Mouse (Mus musculus) gastrocnemius, adult 2 months (tissue): ENCODE data around the gene Gm20388. TPM values are rescaled to one million over a fixed set of nuclear protein-coding genes. Genes with fewer than 3 reads are reported as not detected.

Source experiments
- DNase-seq: peaks from one replicate; pipeline ENCODE4 v3.0.0; 2022
- H3K27ac ChIP-seq: fragments of 200-600 bp; 2 replicates; pipeline ENCODE4 v1.8.1; 2022; ENCODE audit warnings: mild to moderate bottlenecking
- H3K4me3 ChIP-seq: fragments of 200-600 bp; 2 replicates; pipeline ENCODE4 v1.8.1; 2022; ENCODE audit warnings: mild to moderate bottlenecking, moderate library complexity
- CTCF ChIP-seq: fragments of 200-600 bp; IDR thresholded peaks from 2 replicates; pipeline ENCODE4 v1.8.1; 2022; ENCODE audit warnings: antibody characterized with exemption, mild to moderate bottlenecking, moderate library complexity
- intact Hi-C: fragments of 180-260 bp; cut with DNase I; formaldehyde crosslinking; loops from one replicate; pipeline ENCODE4 v1.15.1; 2025
- total RNA-seq, 2 experiments: library from RNA; stranded (reverse); gene quantifications; 2 replicates each; pipeline ENCODE4 v1.2.3; 2021

Gm20388 gene
- total RNA-seq, 2 experiments from 2014 or later = 6.1 to 15.0 TPM

DNA sequence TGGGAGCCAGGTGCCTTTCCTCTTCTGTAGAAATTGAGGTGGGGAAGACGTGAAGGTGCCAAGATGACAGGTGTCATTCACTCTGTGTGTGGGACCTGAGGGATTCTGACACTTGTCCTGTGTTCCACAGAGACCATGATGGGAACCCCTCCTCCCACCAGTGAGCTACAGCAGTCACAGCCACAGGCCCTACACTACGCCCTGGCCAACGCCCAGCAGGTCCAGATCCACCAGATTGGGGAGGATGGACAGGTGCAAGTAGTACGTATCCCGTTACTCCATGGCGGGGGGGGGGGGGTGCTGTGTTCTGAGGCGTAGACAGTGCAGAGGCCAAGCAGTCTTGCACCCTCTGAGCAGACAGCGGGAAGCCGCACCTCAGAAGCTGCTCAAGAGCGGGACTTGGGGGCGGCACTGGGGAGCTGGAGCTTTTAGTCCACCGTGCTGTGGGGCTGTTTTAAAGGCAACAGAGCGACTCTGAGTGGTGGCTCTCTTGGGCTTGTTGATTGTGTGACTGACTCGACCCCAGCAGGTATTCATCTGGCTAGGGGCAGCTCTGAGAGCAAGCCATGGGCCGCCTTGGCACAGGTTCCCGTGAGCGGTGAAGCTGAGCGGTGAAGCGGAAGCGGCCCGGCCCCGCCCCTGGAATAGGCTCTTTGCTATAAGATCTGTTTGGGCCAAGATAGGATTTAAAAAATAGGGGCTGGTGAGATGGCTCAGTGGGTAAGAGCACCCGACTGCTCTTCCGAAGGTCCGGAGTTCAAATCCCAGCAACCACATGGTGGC is 2095.0 kb downstream of the Gm20388 start:
- Histone ChIP-seq H3K4me3 (no peak overlapping the region), H3K27ac (peak overlapping the region; percentile 31; the same call in 1 of the 2 replicates)
- intact Hi-C loops = no loop called here
- TF ChIP-seq CTCF = no peak
- DNase-seq = peak; percentile 74

DNA sequence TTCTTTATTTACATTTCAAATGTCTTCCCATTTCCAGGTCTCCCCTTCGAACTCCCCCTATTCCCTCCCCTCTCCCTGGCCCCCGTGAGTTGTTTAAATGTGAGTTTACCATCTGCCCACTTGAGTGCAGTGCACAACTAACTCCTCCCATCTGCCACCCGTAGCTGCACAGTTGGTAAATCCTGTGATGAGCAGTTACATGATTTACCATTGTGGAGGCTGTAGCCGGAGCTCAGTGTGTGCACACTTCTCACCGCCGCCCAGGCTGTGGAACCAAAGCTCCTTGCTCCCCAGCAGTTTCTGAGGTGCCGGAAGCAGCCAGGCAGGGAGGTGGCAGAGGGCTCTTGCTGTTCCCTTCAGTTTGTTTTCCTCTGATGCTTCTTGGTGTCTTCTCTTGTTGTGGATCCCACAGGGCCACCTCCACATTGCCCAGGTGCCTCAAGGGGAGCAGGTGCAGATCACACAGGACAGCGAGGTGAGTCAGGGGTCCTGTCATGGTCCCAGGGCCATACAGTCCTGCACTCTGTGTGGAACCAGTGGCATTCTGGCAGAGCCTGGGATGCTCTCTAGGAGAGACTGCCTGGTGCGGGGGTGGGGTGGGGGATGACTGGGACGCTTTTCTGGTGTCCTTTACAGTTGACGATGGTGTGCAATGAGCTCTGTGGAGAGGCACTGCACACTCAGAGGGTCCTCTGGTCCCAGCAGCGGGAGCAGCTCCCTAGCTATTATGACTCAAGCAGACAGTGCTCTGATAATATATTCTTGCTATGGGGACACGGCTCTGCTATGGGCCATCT is 2096.2 kb downstream of the Gm20388 start:
- no peak overlapping the region for H3K27ac ChIP-seq
- H3K4me3 ChIP-seq = no peak overlapping the region
- intact Hi-C loops = no loop called here
- TF ChIP-seq CTCF = no peak
- DNase-seq = no peak

DNA sequence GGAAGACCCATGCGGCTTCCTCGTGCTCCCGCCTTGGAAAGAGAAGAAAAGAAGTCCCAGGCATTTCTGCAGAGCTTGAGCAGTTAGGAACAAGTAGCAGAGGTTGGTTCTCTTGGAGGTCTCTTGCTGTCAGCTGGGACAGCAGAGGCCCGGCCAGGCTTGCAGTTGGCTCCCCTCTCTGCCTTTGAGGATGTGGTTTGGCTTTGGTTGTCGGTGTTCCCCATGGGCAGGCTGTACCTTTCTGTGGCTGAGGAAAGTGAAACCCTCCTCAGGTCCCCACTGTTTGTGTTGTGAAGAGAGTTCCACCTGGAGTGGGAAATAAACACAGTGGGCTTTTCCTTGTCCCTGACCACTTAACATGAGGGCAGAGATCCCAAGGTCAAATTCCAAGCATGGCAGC is 2097.8 kb downstream of the Gm20388 start:
- intact Hi-C loops = no loop called here
- no peak for TF ChIP-seq CTCF

DNA sequence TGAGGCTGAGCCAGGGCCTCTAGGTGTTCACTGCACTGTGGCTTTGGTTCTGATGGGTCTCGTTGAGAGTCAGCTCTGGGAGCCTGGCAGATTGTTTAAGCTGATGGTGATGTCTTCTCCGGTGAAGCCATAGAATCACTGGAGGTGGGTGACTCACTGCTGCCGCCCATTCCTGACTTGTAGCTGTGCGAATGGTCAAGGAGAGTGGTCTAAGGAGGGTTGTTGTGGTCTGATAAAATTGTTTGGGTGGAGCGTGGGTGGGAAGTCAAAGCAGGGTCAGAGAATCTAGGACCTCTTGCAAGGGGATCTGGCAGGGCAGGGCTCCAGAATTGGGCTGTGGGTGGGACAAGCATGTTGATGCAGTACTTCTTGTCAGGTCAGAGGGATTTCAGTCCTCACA is 2100.0 kb downstream of the Gm20388 start:
- TF ChIP-seq CTCF = no peak
- no peak for DNase-seq
- intact Hi-C loops = no loop called here
- Histone ChIP-seq H3K27ac (no peak overlapping the region), H3K4me3 (no peak overlapping the region)

More for the DNA sequence above, 2097.8 kb downstream of the Gm20388 start:
- Histone ChIP-seq H3K27ac (no peak overlapping the region), H3K4me3 (no peak overlapping the region)
- no peak for DNase-seq

DNA sequence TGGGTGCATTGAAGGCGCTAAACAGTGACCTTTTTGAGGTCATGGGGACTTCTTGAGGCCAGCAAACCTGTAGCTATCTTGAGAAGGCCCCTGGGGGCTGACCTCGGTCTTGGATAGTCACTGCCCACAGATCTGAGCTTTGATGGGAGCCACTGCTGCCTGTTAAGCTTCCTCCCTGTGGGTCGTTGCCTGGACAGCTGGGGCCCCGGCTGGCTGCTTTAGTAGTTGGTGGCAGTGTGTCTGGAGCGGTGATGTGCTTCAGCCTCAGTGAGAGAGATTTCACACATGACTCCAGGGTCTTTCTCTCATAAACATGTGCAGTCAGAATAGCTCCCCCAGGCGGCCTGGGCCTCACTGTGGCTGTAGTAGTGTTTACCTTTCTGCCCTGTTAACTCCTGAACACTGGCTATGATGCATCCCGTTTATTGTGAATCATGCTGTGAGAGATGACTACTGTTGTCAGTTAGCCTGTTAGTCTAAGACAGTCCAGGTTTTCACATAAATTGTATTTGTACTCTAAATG is 2100.5 kb downstream of the Gm20388 start:
- no peak overlapping the region for H3K4me3 ChIP-seq
- TF ChIP-seq CTCF = no peak
- H3K27ac ChIP-seq = peak overlapping the region; percentile 43
- intact Hi-C loops = no loop called here
- DNase-seq = no peak

DNA sequence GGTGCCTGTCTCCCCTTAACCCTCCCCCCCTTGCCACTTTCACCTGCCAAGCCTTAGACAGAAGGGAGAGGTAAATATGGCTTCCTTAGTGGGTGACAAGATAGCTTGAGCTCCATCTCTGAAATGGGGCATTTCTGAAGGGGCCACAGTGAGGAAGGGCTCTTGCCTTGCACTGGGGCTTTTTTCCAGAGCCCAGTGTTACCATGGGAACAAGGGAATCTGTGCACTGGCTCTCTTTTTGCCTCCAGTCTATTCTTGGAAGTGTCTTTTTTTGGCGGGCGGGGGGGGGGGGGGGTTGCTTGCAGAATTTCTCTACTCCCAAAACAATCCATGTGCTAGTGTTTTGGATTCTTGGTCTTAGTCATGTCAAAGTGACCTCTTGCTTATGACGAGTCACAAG is 2104.0 kb downstream of the Gm20388 start:
- intact Hi-C loops = no loop called here

DNA sequence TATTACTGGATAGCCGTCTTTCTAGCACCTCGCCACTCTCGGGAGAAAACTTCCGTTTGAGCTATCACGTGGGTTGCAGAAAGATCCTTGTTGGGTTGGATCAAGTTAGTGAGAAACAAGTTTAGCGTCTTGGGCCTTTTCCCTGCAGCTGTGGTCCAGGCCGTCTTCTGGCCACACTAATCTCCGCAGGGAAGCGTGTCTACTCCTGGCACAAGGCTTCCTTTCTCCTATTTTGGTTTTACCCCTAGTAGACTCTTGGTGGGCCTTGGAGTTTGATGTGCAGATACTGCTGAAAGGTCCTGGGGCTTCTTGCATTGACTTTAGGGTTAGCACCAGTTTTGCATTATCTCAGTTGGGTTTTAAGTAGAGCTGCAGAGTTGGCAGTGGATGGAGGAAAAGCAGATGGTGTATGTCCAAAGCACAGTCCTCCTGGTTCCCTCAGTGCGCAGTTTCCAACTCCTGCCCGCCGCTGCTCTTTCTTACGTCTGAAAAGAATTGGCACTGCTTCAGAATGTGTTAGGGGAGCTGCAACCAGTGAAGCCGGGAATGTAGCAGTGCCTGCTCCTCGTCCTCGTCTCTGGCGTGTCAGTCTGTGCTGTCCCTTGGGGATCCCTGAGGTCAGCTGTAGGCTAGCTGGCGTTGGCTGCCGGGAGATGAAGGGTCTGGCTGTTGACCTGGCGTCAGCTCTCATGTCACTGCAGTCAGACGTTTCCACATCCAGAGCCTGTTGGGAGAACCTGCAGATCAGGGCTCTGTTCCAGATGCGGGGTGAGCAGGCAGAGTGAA is 2107.6 kb downstream of the Gm20388 start:
- peak; percentile 70 for DNase-seq
- Histone ChIP-seq H3K4me3 (no peak overlapping the region), H3K27ac (peak overlapping the region; percentile 4; the same call in 1 of the 2 replicates)
- intact Hi-C loops = no loop called here
- TF ChIP-seq CTCF = no peak

More for the DNA sequence above, 2104.0 kb downstream of the Gm20388 start:
- TF ChIP-seq CTCF = no peak
- H3K27ac ChIP-seq = no peak overlapping the region
- H3K4me3 ChIP-seq = no peak overlapping the region
- no peak for DNase-seq

DNA sequence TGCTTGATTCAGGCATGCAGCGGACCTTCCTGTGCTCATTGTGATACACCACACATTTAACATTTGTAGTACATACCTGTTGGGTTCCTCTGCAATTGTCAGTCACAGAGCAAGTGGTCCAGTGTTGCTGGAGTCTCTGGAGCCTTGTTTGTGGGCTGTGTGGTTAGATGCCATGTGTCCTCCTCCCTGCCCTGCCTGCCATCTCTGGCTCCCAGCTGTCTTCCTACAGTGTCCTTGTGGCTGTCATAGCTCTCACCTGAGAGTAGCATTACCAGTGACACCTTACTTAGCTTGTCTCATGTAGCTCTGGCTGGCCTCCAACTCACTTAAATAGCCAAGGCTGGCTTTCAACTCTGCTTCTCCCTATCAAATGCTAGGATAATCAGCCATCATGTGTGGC is 2108.5 kb downstream of the Gm20388 start:
- intact Hi-C loops = no loop called here
- Histone ChIP-seq H3K27ac (peak overlapping the region; percentile 35), H3K4me3 (no peak overlapping the region)
- TF ChIP-seq CTCF = no peak
- no peak for DNase-seq

DNA sequence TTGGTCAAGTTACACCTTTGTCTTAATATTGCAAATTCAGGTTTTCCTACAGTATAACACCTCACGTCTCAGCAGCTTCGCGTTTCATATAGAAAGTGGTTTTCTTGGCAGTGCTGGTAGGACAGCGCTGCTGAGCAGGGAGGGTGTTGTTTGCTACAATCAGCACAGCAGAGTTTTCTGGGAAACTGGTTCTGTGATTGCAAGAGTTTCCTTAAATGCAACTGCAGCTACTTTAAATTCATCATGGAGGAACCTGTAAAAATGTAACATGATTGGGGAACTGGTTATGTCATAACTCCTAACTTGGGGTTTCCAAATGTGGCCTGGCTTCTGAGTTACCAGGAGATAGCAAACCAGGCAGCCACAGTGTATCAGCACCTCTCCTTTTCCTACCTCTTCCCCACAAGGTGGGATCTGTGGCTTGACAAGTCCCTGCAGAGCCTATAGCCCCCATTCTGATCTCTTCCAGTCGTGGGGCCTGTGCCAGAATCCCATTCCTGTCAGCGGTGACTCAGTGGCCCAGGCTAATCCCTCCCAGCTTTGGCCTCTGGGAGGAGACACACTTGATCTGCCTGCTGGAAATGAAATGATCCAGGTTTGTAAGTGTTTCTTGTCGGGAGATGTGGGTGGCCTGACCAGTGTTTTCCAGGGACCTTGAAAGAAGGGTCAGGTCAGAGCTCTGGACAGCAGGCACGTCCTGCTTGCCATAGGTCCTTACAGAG is 2109.6 kb downstream of the Gm20388 start:
- Histone ChIP-seq H3K27ac (peak overlapping the region; percentile 51; the same call in 1 of the 2 replicates), H3K4me3 (no peak overlapping the region)
- DNase-seq = no peak
- TF ChIP-seq CTCF = no peak
- intact Hi-C loops = no loop called here

DNA sequence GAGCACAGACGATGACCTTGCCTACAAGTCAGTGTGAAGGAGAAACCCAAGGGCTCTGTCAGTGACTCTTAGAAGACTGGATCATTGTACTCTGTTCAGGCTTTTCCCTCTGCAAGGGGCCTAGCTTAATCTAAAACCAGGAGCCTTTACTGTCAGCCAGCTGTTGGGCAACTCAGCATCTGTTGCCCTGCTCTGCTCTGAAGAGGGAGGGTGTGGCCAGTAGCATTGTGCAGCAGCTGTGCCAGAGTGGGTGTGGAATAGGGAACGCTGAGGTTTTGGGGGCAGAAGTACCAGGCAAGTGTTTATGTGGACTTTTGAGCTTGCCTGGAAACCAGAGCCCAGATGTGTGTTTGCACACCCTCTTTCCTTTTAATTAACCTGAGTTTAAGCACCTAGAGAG is 2111.1 kb downstream of the Gm20388 start:
- no peak overlapping the region for H3K4me3 ChIP-seq
- peak; percentile 61 for DNase-seq
- intact Hi-C loops = no loop called here
- TF ChIP-seq CTCF = no peak
- peak overlapping the region; percentile 25 for H3K27ac ChIP-seq

DNA sequence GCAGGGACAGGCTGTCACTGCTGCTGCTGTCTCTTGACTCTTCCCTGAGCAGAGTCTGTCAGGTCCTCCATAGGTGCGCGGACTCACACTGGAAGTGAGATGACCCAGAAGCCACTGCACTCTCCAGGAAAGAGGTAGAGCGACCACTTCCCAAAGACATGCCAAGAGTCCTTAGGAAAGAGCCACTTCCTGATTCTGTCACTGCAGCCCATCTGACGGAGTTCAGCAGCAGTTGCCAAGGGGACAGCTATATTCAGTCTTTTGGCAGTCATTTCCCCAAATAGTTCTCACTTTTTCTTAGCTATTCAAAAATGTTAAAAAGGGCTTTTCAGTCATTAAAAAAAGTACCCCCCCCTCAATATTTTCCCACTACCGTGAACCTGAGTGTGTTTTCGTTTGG is 2111.6 kb downstream of the Gm20388 start:
- peak overlapping the region; percentile 25 for H3K27ac ChIP-seq

DNA sequence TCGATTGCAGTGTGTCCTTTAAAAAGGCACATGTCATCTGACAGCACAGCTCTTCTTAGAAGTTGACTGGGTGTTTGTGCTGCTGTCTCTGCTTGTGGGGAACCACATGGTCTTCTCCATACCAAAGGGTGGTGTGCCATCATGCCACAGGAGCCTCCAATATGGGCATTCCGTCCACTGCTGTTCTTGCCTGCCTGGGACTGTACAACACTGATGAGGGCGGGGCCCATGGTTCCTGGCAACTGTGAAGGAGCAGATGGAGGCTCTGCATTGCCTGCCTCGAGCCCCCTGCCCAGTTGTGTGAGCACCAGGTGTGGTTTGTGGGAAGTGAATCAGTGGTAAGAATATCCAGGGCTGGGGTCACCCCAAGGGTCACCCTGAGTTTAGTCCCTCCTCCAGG is 2112.1 kb downstream of the Gm20388 start:
- no peak overlapping the region; the same call in 1 of the 2 replicates for H3K27ac ChIP-seq
- intact Hi-C loops = no loop called here
- TF ChIP-seq CTCF = no peak
- DNase-seq = no peak
- no peak overlapping the region for H3K4me3 ChIP-seq

More for the DNA sequence above, 2111.6 kb downstream of the Gm20388 start:
- intact Hi-C loops = no loop called here
- TF ChIP-seq CTCF = no peak
- H3K4me3 ChIP-seq = no peak overlapping the region
- no peak for DNase-seq
